Mouse (Mus musculus): Measurements from ENCODE around the gene Tgfbr3. TPM values are rescaled to one million over a fixed set of nuclear protein-coding genes. Genes with fewer than 3 reads are reported as not detected.

Tgfbr3 gene
- polyA plus RNA-seq, 1 experiment from 2014 or later, result 2.2 TPM

- H3K27ac ChIP-seq (ENCODE audit: low read depth, low read length), result no peak overlapping the region
- peaks cover 11% of the 10 kb centered on the region; the same call in 1 of the 2 replicates for H3K27me3 ChIP-seq (replicated peaks; ENCODE audit: control insufficient read depth, insufficient read depth, low read length)
- no peak overlapping the region for H3K4me3 ChIP-seq (ENCODE audit: low read depth, low read length)
- no peaks in the 10 kb centered on the region for H3K36me3 ChIP-seq (ENCODE audit: control insufficient read depth, insufficient read depth, low read length)
- no peak for DNase-seq (ENCODE audit: low spot score)
- H3K9me3 ChIP-seq (replicated peaks; ENCODE audit: control insufficient read depth, low read length), result no peaks in the 10 kb centered on the region
- no peak overlapping the region for H3K9ac ChIP-seq (ENCODE audit: low read length)
- 58% methylated on average over 9 of the region's 9 CpGs for WGBS
- no peak for ATAC-seq
- peaks cover 13% of the 10 kb centered on the region for H3K4me1 ChIP-seq (ENCODE audit: control insufficient read depth, insufficient read depth, low read length)
- H3K4me2 ChIP-seq (ENCODE audit: low read length), result no peak overlapping the region
Measured at GRCm38 (mm10) chr5:107150555-107151312, 138.7 kb downstream of the Tgfbr3 start.

- H3K36me3 ChIP-seq (ENCODE audit: control insufficient read depth, insufficient read depth, low read length), result no peaks in the 10 kb centered on the region
- peaks cover 20% of the 10 kb centered on the region for H3K4me1 ChIP-seq (ENCODE audit: control insufficient read depth, insufficient read depth, low read length)
- no peak overlapping the region for H3K9ac ChIP-seq (ENCODE audit: low read length)
- no peak overlapping the region for H3K27ac ChIP-seq (ENCODE audit: low read depth, low read length)
- H3K9me3 ChIP-seq (replicated peaks; ENCODE audit: control insufficient read depth, low read length), result no peaks in the 10 kb centered on the region
- H3K27me3 ChIP-seq (replicated peaks; ENCODE audit: control insufficient read depth, insufficient read depth, low read length), result peaks cover 16% of the 10 kb centered on the region
- H3K4me2 ChIP-seq (ENCODE audit: low read length), result no peak overlapping the region
- no peak overlapping the region for H3K4me3 ChIP-seq (ENCODE audit: low read depth, low read length)
- DNase-seq (ENCODE audit: low spot score) (peak; percentile 96), ATAC-seq (peak; percentile 87)
- 5% methylated on average over 13 of the region's 13 CpGs for WGBS
Measured at GRCm38 (mm10) chr5:107147951-107148766, 141.3 kb downstream of the Tgfbr3 start.

GRCm38 (mm10) chr5:107147413-107147812 lies 142.0 kb downstream of the Tgfbr3 start:
- H3K27me3 ChIP-seq (replicated peaks; ENCODE audit: control insufficient read depth, insufficient read depth, low read length), result peaks cover 15% of the 10 kb centered on the region
- no peak overlapping the region for H3K4me2 ChIP-seq (ENCODE audit: low read length)
- no peak overlapping the region for H3K9ac ChIP-seq (ENCODE audit: low read length)
- ATAC-seq (no peak), DNase-seq (ENCODE audit: low spot score) (no peak)
- peaks cover 20% of the 10 kb centered on the region for H3K4me1 ChIP-seq (ENCODE audit: control insufficient read depth, insufficient read depth, low read length)
- no peak overlapping the region for H3K4me3 ChIP-seq (ENCODE audit: low read depth, low read length)
- H3K9me3 ChIP-seq (replicated peaks; ENCODE audit: control insufficient read depth, low read length), result no peaks in the 10 kb centered on the region
- no peak overlapping the region for H3K27ac ChIP-seq (ENCODE audit: low read depth, low read length)
- H3K36me3 ChIP-seq (ENCODE audit: control insufficient read depth, insufficient read depth, low read length), result no peaks in the 10 kb centered on the region

- Histone ChIP-seq H3K4me3 (ENCODE audit: low read depth, low read length) (no peak overlapping the region), H3K9ac (ENCODE audit: low read length) (no peak overlapping the region), H3K36me3 (ENCODE audit: control insufficient read depth, insufficient read depth, low read length) (no peaks in the 10 kb centered on the region), H3K4me1 (ENCODE audit: control insufficient read depth, insufficient read depth, low read length) (peaks cover 20% of the 10 kb centered on the region), H3K27me3 (replicated peaks; ENCODE audit: control insufficient read depth, insufficient read depth, low read length) (peaks cover 21% of the 10 kb centered on the region), H3K27ac (ENCODE audit: low read depth, low read length) (no peak overlapping the region), H3K4me2 (ENCODE audit: low read length) (no peak overlapping the region), H3K9me3 (replicated peaks; ENCODE audit: control insufficient read depth, low read length) (no peaks in the 10 kb centered on the region)
- ATAC-seq (no peak), DNase-seq (ENCODE audit: low spot score) (no peak)
- 53% methylated on average over 11 of the region's 11 CpGs for WGBS
Measured at GRCm38 (mm10) chr5:107146111-107146616, 143.3 kb downstream of the Tgfbr3 start.

DNA sequence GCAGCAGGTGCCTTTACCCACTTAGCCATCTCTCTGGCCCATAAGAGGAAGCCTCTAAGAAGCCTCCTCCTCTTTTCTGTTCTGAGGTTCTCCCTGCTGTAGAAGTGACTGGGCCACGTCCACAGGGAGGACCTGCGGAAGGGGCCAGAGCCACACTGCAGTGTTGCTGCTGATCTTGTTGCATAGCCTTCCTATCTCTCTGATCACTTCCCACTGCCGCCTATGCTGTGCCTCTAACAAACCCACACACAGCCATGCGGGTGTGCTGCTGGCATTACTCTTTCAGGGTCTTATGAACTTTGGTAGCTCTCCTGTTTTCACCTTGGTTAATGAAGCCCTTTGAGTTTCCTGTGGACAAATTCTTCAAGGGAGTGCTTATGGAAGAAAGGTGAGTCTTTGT lies 144.3 kb downstream of the Tgfbr3 start:
- Histone ChIP-seq H3K27ac (ENCODE audit: low read depth, low read length) (no peak overlapping the region), H3K4me1 (ENCODE audit: control insufficient read depth, insufficient read depth, low read length) (peaks cover 20% of the 10 kb centered on the region), H3K36me3 (ENCODE audit: control insufficient read depth, insufficient read depth, low read length) (no peaks in the 10 kb centered on the region), H3K27me3 (replicated peaks; ENCODE audit: control insufficient read depth, insufficient read depth, low read length) (peaks cover 21% of the 10 kb centered on the region), H3K4me2 (ENCODE audit: low read length) (no peak overlapping the region), H3K9ac (ENCODE audit: low read length) (no peak overlapping the region), H3K9me3 (replicated peaks; ENCODE audit: control insufficient read depth, low read length) (no peaks in the 10 kb centered on the region), H3K4me3 (ENCODE audit: low read depth, low read length) (no peak overlapping the region)
- no peak for DNase-seq (ENCODE audit: low spot score)
- no peak for ATAC-seq
- 91% methylated on average over 4 of the region's 4 CpGs for WGBS

- Histone ChIP-seq H3K9ac (ENCODE audit: low read length) (no peak overlapping the region), H3K4me3 (ENCODE audit: low read depth, low read length) (no peak overlapping the region), H3K27ac (ENCODE audit: low read depth, low read length) (no peak overlapping the region), H3K4me1 (ENCODE audit: control insufficient read depth, insufficient read depth, low read length) (peaks cover 20% of the 10 kb centered on the region), H3K27me3 (replicated peaks; ENCODE audit: control insufficient read depth, insufficient read depth, low read length) (peaks cover 19% of the 10 kb centered on the region), H3K36me3 (ENCODE audit: control insufficient read depth, insufficient read depth, low read length) (no peaks in the 10 kb centered on the region), H3K9me3 (replicated peaks; ENCODE audit: control insufficient read depth, low read length) (no peaks in the 10 kb centered on the region), H3K4me2 (ENCODE audit: low read length) (no peak overlapping the region)
- ATAC-seq (peak; percentile 59), DNase-seq (ENCODE audit: low spot score) (peak; percentile 78)
- WGBS, result 27% methylated on average over 9 of the region's 9 CpGs
Measured at GRCm38 (mm10) chr5:107144263-107144843, 145.1 kb downstream of the Tgfbr3 start.

DNA sequence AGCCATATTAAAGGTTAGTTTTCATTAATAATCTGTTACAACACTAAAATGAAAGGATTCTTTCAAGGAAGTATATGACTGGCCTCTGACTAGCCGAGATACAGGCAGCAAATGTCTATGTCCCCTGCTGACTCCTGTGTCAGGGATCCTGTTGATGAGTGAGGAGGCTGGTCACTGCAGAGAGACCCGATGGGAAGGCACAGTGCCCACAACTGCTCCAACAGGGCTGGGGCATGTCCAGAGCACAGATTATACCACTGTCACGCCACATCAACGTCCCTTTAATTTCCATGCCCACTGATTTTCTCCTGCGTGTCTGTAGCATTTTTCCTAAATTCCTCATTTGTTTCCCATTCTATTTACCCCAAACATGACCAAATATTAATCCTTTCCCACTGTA lies 146.0 kb downstream of the Tgfbr3 start:
- Histone ChIP-seq H3K27ac (ENCODE audit: low read depth, low read length) (no peak overlapping the region), H3K36me3 (ENCODE audit: control insufficient read depth, insufficient read depth, low read length) (no peaks in the 10 kb centered on the region), H3K4me2 (ENCODE audit: low read length) (no peak overlapping the region), H3K4me3 (ENCODE audit: low read depth, low read length) (no peak overlapping the region), H3K9ac (ENCODE audit: low read length) (no peak overlapping the region), H3K27me3 (replicated peaks; ENCODE audit: control insufficient read depth, insufficient read depth, low read length) (peaks cover 19% of the 10 kb centered on the region), H3K4me1 (ENCODE audit: control insufficient read depth, insufficient read depth, low read length) (peaks cover 15% of the 10 kb centered on the region), H3K9me3 (replicated peaks; ENCODE audit: control insufficient read depth, low read length) (no peaks in the 10 kb centered on the region)
- no peak for DNase-seq (ENCODE audit: low spot score)
- 82% methylated on average over 5 of the region's 5 CpGs for WGBS
- ATAC-seq, result no peak

DNA sequence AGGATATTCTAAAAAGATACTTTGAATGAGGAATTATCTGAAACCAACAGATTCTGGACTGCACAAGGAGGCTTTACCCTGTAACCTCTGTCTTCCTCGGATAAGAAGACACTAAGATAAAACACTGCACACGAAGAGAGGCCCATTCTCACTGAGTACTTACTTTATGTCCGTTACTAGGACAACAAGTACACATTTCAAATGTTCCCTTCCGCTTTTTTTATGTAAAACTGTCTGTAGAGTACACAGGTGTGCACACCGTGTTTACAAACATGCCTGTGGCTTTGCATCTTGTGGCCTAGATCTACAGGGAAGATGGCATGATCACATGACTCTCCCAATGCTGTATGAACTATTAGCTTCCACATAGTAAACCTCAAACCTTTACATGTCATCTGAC lies 146.6 kb downstream of the Tgfbr3 start:
- Histone ChIP-seq H3K4me3 (ENCODE audit: low read depth, low read length) (no peak overlapping the region), H3K4me2 (ENCODE audit: low read length) (no peak overlapping the region)

More for the DNA sequence above, 146.6 kb downstream of the Tgfbr3 start:
- no peaks in the 10 kb centered on the region for H3K36me3 ChIP-seq (ENCODE audit: control insufficient read depth, insufficient read depth, low read length)
- H3K9me3 ChIP-seq (replicated peaks; ENCODE audit: control insufficient read depth, low read length), result no peaks in the 10 kb centered on the region
- H3K27ac ChIP-seq (ENCODE audit: low read depth, low read length), result no peak overlapping the region
- 94% methylated on average over 5 of the region's 5 CpGs for WGBS
- H3K27me3 ChIP-seq (replicated peaks; ENCODE audit: control insufficient read depth, insufficient read depth, low read length), result peaks cover 19% of the 10 kb centered on the region
- DNase-seq (ENCODE audit: low spot score), result no peak
- H3K9ac ChIP-seq (ENCODE audit: low read length), result no peak overlapping the region
- peaks cover 10% of the 10 kb centered on the region for H3K4me1 ChIP-seq (ENCODE audit: control insufficient read depth, insufficient read depth, low read length)
- no peak for ATAC-seq

Measured in forebrain, embryonic 14.5 days (tissue).